Mouse (Mus musculus) MEL (cell line): ENCODE data around the gene Plbd2. TPM values are rescaled to one million over a fixed set of nuclear protein-coding genes. Genes with fewer than 3 reads are reported as not detected.

ENCODE experiments used
- DNase-seq: peaks from one replicate; pipeline ENCODE4 v3.0.0; 2011; ENCODE audit warnings: low read depth, low spot score
- H3K27ac ChIP-seq: 2 replicates; pipeline ENCODE4 v1.5.1; 2012; ENCODE audit warnings: low read depth, mild to moderate bottlenecking, control low read depth, low read length, moderate library complexity; ENCODE audit not compliant: control insufficient read depth
- H3K27me3 ChIP-seq, 2 experiments: fragments of 150-350 bp in 1 of 2; sonication (generic) in 1 of 2; 2 replicates each; pipeline ENCODE4 v1.6.1; 2012; ENCODE audit warnings: low read length in 2 of 2, mild to moderate bottlenecking in 2 of 2, improper control_type of control experiment in 1 of 2, moderate library complexity in 1 of 2; ENCODE audit not compliant: insufficient read depth in 2 of 2, control insufficient read depth in 1 of 2
- H3K36me3 ChIP-seq, 2 experiments: 2 replicates each; pipeline ENCODE4 v1.6.1; 2012 to 2014; ENCODE audit warnings: low read length in 2 of 2, improper control_type of control experiment in 1 of 2, inconsistent platforms in 1 of 2, mild to moderate bottlenecking in 1 of 2; ENCODE audit not compliant: insufficient read depth in 2 of 2, control insufficient read depth in 1 of 2
- H3K4me1 ChIP-seq, 2 experiments: fragments of 150-350 bp in 1 of 2; sonication (generic) in 1 of 2; 2 replicates each; pipeline ENCODE4 v1.6.1; 2012; ENCODE audit warnings: low read length in 2 of 2, improper control_type of control experiment in 1 of 2, mild to moderate bottlenecking in 1 of 2; ENCODE audit not compliant: insufficient read depth in 2 of 2, control insufficient read depth in 1 of 2
- H3K4me3 ChIP-seq, 2 experiments: fragments of 150-350 bp in 1 of 2; sonication (generic) in 1 of 2; 2 replicates each; pipeline ENCODE4 v1.5.1; 2012; ENCODE audit warnings: low read depth in 2 of 2, low read length in 2 of 2, mild to moderate bottlenecking in 2 of 2, moderate library complexity in 2 of 2, control low read depth in 1 of 2, improper control_type of control experiment in 1 of 2; ENCODE audit not compliant: control insufficient read depth in 1 of 2, insufficient read depth in 1 of 2
- H3K79me2 ChIP-seq: 2 replicates; pipeline ENCODE4 v1.6.1; 2012; ENCODE audit warnings: mild to moderate bottlenecking, low read length, moderate library complexity; ENCODE audit not compliant: control insufficient read depth, poor library complexity, insufficient read depth
- H3K9ac ChIP-seq: 2 replicates; pipeline ENCODE4 v1.6.1; 2012; ENCODE audit warnings: low read depth, mild to moderate bottlenecking, control low read depth, low read length, moderate library complexity; ENCODE audit not compliant: control insufficient read depth, poor library complexity, severe bottlenecking
- H3K9me3 ChIP-seq: fragments of 150-350 bp; sonication (generic); replicated peaks from 2 replicates; pipeline ENCODE4 v1.6.1; 2012; ENCODE audit warnings: mild to moderate bottlenecking, low read length, improper control_type of control experiment, moderate library complexity; ENCODE audit not compliant: insufficient read depth
- BHLHE40 ChIP-seq: IDR thresholded peaks from 2 replicates; pipeline ENCODE4 v1.6.1; 2012; ENCODE audit warnings: low read depth, mild to moderate bottlenecking, inconsistent platforms, low read length, improper control_type of control experiment, borderline replicate concordance
- CHD2 ChIP-seq: IDR thresholded peaks from 2 replicates; pipeline ENCODE4 v1.6.1; 2011; ENCODE audit warnings: low read length, improper control_type of control experiment
- E2F4 ChIP-seq: IDR thresholded peaks from 2 replicates; pipeline ENCODE4 v1.6.1; 2011; ENCODE audit warnings: low read depth, low read length, improper control_type of control experiment, borderline replicate concordance
- EP300 ChIP-seq, 2 experiments: IDR thresholded peaks; 2 replicates each; pipeline ENCODE4 v1.6.1; 2011; ENCODE audit warnings: improper control_type of control experiment in 2 of 2, low read length in 2 of 2, low read depth in 1 of 2, mild to moderate bottlenecking in 1 of 2
- GABPA ChIP-seq: IDR thresholded peaks from 2 replicates; pipeline ENCODE4 v1.6.1; 2012; ENCODE audit warnings: low read depth, mild to moderate bottlenecking, inconsistent platforms, low read length, improper control_type of control experiment, moderate library complexity
- HCFC1 ChIP-seq: IDR thresholded peaks from 2 replicates; pipeline ENCODE4 v1.6.1; 2012; ENCODE audit warnings: low read depth, mild to moderate bottlenecking, inconsistent platforms, low read length, improper control_type of control experiment, moderate library complexity
- MAFK ChIP-seq: IDR thresholded peaks from 2 replicates; pipeline ENCODE4 v1.6.1; 2011; ENCODE audit warnings: low read depth, mild to moderate bottlenecking, low read length, improper control_type of control experiment, borderline replicate concordance
- MAX ChIP-seq: IDR thresholded peaks from 2 replicates; pipeline ENCODE4 v1.6.1; 2011; ENCODE audit warnings: low read length, improper control_type of control experiment
- NRF1 ChIP-seq: IDR thresholded peaks from 2 replicates; pipeline ENCODE4 v1.6.1; 2014; ENCODE audit warnings: low read depth, mild to moderate bottlenecking, inconsistent platforms, low read length, improper control_type of control experiment, moderate library complexity; ENCODE audit not compliant: poor library complexity, insufficient read depth, severe bottlenecking
- POLR2A ChIP-seq, 2 experiments: IDR thresholded peaks; 2 replicates each; pipeline ENCODE4 v1.6.1; 2011 to 2012; ENCODE audit warnings: low read length in 2 of 2, mild to moderate bottlenecking in 2 of 2, control low read depth in 1 of 2, improper control_type of control experiment in 1 of 2, low read depth in 1 of 2, moderate library complexity in 1 of 2; ENCODE audit not compliant: control insufficient read depth in 1 of 2, insufficient read depth in 1 of 2, poor library complexity in 1 of 2
- POLR2AphosphoS2 ChIP-seq: IDR thresholded peaks from 2 replicates; pipeline ENCODE4 v1.6.1; 2011; ENCODE audit warnings: low read length, improper control_type of control experiment
- RCOR1 ChIP-seq: IDR thresholded peaks from 2 replicates; pipeline ENCODE4 v1.6.1; 2012; ENCODE audit warnings: low read depth, mild to moderate bottlenecking, inconsistent platforms, low read length, improper control_type of control experiment
- SMC3 ChIP-seq: IDR thresholded peaks from 2 replicates; pipeline ENCODE4 v1.6.1; 2011; ENCODE audit warnings: low read depth, low read length, improper control_type of control experiment
- TBP ChIP-seq: IDR thresholded peaks from 2 replicates; pipeline ENCODE4 v1.8.0; 2011; ENCODE audit warnings: low read depth, low read length, improper control_type of control experiment
- TCF12 ChIP-seq: IDR thresholded peaks from 2 replicates; pipeline ENCODE4 v1.6.1; 2014; ENCODE audit warnings: low read depth, mild to moderate bottlenecking, inconsistent platforms, low read length, improper control_type of control experiment, moderate library complexity
- UBTF ChIP-seq: IDR thresholded peaks from 2 replicates; pipeline ENCODE4 v1.6.1; 2012; ENCODE audit warnings: low read depth, mild to moderate bottlenecking, inconsistent platforms, low read length, improper control_type of control experiment, moderate library complexity, borderline replicate concordance; ENCODE audit not compliant: insufficient read depth
- USF1 ChIP-seq: IDR thresholded peaks from 2 replicates; pipeline ENCODE4 v1.6.1; 2014; ENCODE audit warnings: low read depth, mild to moderate bottlenecking, inconsistent platforms, low read length, improper control_type of control experiment, moderate library complexity
- polyA plus RNA-seq, 2 experiments: library from polyadenylated mRNA; stranded (reverse) in 1 of 2; unstranded in 1 of 2; fragments of >175 nt in 1 of 2; fragments of >200 nt in 1 of 2; gene quantifications; 2 replicates each; pipeline versions ENCODE4 v1.2.1 to v1.2.4; 2012; ENCODE audit warnings: low replicate concordance in 2 of 2, low read depth in 1 of 2; ENCODE audit not compliant: insufficient read length in 2 of 2, insufficient read depth in 1 of 2, missing spikeins in 1 of 2
- total RNA-seq: library from RNA; depleted of rRNA; stranded (reverse); fragments of 300-350 nt; gene quantifications from 2 replicates; pipeline ENCODE4 v1.2.3, GENCODE M21; 2012

The Plbd2 gene
- total and polyA plus RNA-seq, 3 experiments: 10.1 to 30.5 TPM; not detected in 1

DNA sequence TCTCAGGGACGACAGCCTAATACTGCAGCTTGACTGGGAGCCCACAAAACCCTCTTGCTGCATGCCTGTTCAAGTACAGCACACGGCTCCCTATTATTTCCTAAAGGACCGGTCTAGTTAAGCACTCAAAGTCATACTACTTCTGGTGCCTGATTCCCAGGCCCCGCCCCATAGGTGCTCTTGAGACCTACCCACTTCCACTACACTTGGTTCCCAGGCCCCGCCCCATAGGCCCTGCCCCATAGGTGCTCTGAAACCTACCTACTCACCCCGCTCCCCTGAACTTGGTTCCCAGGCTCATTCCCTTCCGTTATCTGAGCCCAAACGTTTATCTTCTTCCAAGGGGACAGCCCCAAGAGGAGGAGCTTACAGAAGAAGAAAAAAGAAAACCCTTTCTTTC, 15.6 kb downstream of the Plbd2 start:
- no peaks in the 10 kb centered on the region for H3K27me3 ChIP-seq
- no peaks in the 10 kb centered on the region for H3K79me2 ChIP-seq
- TF ChIP-seq MAFK (no peak), GABPA (no peak), RCOR1 (no peak), TBP (no peak), TCF12 (no peak), POLR2AphosphoS2 (no peak), NRF1 (no peak), UBTF (no peak), EP300 (IDR thresholded peaks at IDR 0.05; ENCODE audit: low read depth in 1 of 2, low read length in 2 of 2) (no peak), BHLHE40 (no peak), USF1 (no peak), HCFC1 (no peak), POLR2A (IDR thresholded peaks at IDR 0.05; ENCODE audit: control insufficient read depth in 1 of 2, insufficient read depth in 1 of 2, low read depth in 1 of 2, low read length in 2 of 2, poor library complexity in 1 of 2) (no peak), CHD2 (no peak)
- H3K9ac ChIP-seq: no peak overlapping the region
- no peaks in the 10 kb centered on the region for H3K4me1 ChIP-seq
- H3K9me3 ChIP-seq: no peaks in the 10 kb centered on the region
- no peak for DNase-seq
- no peaks in the 10 kb centered on the region for H3K36me3 ChIP-seq
- no peak overlapping the region for H3K27ac ChIP-seq
- no peak overlapping the region for H3K4me3 ChIP-seq

DNA sequence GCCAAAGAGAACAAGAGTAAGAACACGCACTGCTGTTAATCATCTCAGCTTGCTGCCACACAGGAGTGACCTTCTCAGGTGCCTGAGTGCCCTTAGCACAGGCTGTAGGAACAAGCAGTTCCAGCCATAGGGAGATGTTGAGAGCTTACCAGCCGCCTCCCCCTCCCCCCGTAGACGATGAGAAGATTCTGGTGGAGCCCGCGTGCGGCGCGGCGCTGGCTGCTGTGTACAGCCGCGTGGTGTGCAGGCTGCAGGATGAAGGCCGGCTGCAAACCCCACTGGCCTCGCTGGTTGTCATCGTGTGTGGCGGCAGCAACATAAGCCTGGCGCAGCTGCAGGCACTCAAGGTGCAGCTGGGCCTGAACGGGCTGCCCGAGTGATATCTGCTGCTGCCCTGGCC, 20.0 kb downstream of the Plbd2 start:
- H3K9me3 ChIP-seq: no peaks in the 10 kb centered on the region
- no peak overlapping the region for H3K9ac ChIP-seq
- no peaks in the 10 kb centered on the region for H3K4me1 ChIP-seq
- H3K36me3 ChIP-seq: no peaks in the 10 kb centered on the region
- no peak for DNase-seq
- no peaks in the 10 kb centered on the region for H3K79me2 ChIP-seq
- TF ChIP-seq BHLHE40 (no peak), EP300 (IDR thresholded peaks at IDR 0.05; ENCODE audit: low read depth in 1 of 2, low read length in 2 of 2) (no peak), TCF12 (no peak), E2F4 (no peak), NRF1 (no peak), SMC3 (no peak), MAX (no peak)
- no peaks in the 10 kb centered on the region for H3K27me3 ChIP-seq
- no peak overlapping the region for H3K4me3 ChIP-seq
- no peak overlapping the region for H3K27ac ChIP-seq
